Mouse (Mus musculus): Measurements from ENCODE around the gene Dennd4a. TPM values are rescaled to one million over a fixed set of nuclear protein-coding genes. Genes with fewer than 3 reads are reported as not detected.

The Dennd4a gene
- total and polyA plus RNA-seq, 2 experiments from 2014 or later = 7.1 to 15.2 TPM

DNA sequence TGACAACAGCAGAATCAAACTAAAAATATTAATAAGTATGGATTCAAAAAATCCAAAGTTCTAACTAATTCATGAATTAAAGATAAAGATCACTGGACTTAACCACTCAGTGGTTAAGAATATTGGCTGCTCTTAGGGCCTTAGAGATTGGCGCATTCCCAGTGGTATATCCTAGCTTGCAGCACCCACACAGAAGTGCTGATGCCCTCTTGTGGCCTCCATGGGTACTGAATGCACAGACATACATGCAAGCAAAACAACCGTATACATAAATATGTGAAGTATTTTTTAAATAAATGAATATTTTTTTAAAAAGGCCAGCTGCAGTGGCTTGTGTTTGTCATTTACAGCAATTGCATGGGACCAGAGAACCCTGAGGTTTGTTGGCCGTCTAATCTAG lies 92.2 kb downstream of the Dennd4a start:
- H3K27ac ChIP-seq (ENCODE audit: low read depth, low read length) = no peak overlapping the region
- H3K36me3 ChIP-seq (ENCODE audit: insufficient read depth, low read length) = peaks cover 30% of the 10 kb centered on the region
- H3K9me3 ChIP-seq (ENCODE audit: low read length) = no peaks in the 10 kb centered on the region
- no peak overlapping the region for H3K4me3 ChIP-seq (ENCODE audit: low read depth, low read length)
- ATAC-seq (ENCODE audit: low FRiP score) (no peak), DNase-seq (ENCODE audit: low spot score) (peak; percentile 85)
- no peak overlapping the region for H3K9ac ChIP-seq (replicated peaks; ENCODE audit: low read length, poor library complexity, severe bottlenecking)
- TF ChIP-seq CTCF (IDR thresholded peaks at IDR 0.05) = peak; percentile 91
- H3K27me3 ChIP-seq (ENCODE audit: insufficient read depth, low read length) = no peaks in the 10 kb centered on the region
- WGBS = 60% methylated on average over 3 of the region's 3 CpGs
- no peaks in the 10 kb centered on the region for H3K4me1 ChIP-seq (ENCODE audit: insufficient read depth, low read length)
- no peak overlapping the region for H3K4me2 ChIP-seq (ENCODE audit: low read depth, low read length, poor library complexity, severe bottlenecking)

DNA sequence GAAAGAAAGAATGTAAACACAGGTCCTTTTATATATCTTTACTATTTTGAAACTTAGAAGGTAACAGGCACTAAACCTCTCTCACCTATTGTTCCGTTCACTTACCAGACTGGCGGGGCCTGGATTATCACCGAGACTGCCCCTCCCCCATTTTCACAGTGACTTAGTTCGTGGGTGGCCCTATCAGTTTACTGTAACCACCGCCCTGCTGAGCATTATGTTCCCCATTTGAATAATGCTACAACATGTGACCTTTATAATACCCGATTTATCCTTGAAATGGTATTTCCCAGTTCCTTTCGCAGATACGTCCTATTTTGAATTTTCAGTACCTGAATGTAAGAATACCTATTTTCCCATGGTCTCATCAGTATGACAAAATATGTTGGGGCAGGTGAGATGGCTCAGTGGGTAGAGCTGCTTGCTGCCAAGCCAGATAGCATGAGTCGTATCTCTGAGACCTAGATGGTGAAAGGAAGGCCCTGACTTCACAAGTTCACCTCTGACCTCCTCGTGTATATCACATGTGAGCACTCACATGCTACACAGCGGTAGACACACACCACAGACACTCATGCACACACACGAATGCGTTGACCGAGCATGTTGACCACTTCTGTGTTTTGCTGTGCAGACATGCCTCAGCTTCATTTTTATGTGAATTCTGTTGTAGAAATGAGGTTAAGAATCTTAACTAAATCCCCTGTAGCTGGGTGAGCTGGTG lies 93.9 kb downstream of the Dennd4a start:
- WGBS = 86% methylated on average over 14 of the region's 14 CpGs
- Histone ChIP-seq H3K4me2 (ENCODE audit: low read depth, low read length, poor library complexity, severe bottlenecking) (no peak overlapping the region), H3K36me3 (ENCODE audit: insufficient read depth, low read length) (peaks cover 28% of the 10 kb centered on the region), H3K27me3 (ENCODE audit: insufficient read depth, low read length) (no peaks in the 10 kb centered on the region), H3K9ac (replicated peaks; ENCODE audit: low read length, poor library complexity, severe bottlenecking) (no peak overlapping the region), H3K4me3 (ENCODE audit: low read depth, low read length) (no peak overlapping the region), H3K4me1 (ENCODE audit: insufficient read depth, low read length) (no peaks in the 10 kb centered on the region), H3K27ac (ENCODE audit: low read depth, low read length) (no peak overlapping the region), H3K9me3 (ENCODE audit: low read length) (no peaks in the 10 kb centered on the region)
- ATAC-seq (ENCODE audit: low FRiP score) = no peak
- DNase-seq (ENCODE audit: low spot score) = no peak
- TF ChIP-seq CTCF (IDR thresholded peaks at IDR 0.05) = no peak

GRCm38 (mm10) chr9:64907441-64907840 lies 96.3 kb downstream of the Dennd4a start:
- Histone ChIP-seq H3K4me2 (ENCODE audit: low read depth, low read length, poor library complexity, severe bottlenecking) (no peak overlapping the region), H3K4me1 (ENCODE audit: insufficient read depth, low read length) (no peaks in the 10 kb centered on the region), H3K27me3 (ENCODE audit: insufficient read depth, low read length) (no peaks in the 10 kb centered on the region), H3K4me3 (ENCODE audit: low read depth, low read length) (no peak overlapping the region), H3K36me3 (ENCODE audit: insufficient read depth, low read length) (peaks cover 31% of the 10 kb centered on the region), H3K9me3 (ENCODE audit: low read length) (no peaks in the 10 kb centered on the region), H3K9ac (replicated peaks; ENCODE audit: low read length, poor library complexity, severe bottlenecking) (no peak overlapping the region), H3K27ac (ENCODE audit: low read depth, low read length) (no peak overlapping the region)
- no peak for DNase-seq (ENCODE audit: low spot score)
- WGBS = 90% methylated on average over 3 of the region's 3 CpGs
- ATAC-seq (ENCODE audit: low FRiP score) = no peak
- no peak for TF ChIP-seq CTCF (IDR thresholded peaks at IDR 0.05)

DNA sequence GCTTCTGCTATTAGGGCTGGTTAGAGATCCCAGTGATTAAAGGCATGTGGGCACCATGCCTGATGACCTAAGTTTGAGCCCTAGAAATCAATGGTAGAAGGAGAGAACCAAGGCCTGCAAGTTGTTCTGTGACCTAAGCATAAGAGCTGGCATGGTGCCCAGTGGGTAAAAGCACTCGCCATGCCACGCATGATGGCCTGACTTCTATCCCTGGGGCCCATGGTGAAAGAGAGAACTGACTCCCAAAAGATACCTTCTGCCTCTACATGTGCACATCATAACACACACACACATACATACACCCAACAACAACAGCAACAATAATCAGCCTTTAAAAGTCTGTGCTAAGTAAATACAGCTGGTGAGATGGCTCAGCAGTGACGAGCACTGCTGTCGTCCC lies 102.3 kb downstream of the Dennd4a start:
- no peak for DNase-seq (ENCODE audit: low spot score)
- Histone ChIP-seq H3K4me1 (ENCODE audit: insufficient read depth, low read length) (no peaks in the 10 kb centered on the region), H3K9me3 (ENCODE audit: low read length) (no peaks in the 10 kb centered on the region)

DNA sequence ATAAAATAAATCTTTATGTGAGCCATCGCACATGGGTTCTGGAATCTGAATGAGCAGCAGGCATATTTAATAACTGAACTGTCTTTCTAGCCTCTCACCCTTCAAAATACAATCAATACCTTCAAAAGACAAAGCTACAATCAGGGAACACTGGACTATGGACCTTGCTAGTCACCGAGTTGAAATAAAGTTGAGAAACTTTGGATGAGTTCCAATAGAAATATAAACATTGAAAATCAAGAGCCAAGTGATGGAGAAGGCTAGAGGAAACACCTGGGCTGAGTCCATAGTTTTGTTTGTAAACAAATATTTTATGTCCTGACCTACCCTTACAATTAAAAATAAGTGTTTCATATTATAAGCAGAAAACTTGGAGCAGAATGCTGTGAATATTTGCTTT lies 102.8 kb downstream of the Dennd4a start:
- Histone ChIP-seq H3K36me3 (ENCODE audit: insufficient read depth, low read length) (peaks cover 44% of the 10 kb centered on the region), H3K4me1 (ENCODE audit: insufficient read depth, low read length) (no peaks in the 10 kb centered on the region)

More for the DNA sequence above, 102.3 kb downstream of the Dennd4a start:
- H3K9ac ChIP-seq (replicated peaks; ENCODE audit: low read length, poor library complexity, severe bottlenecking) = no peak overlapping the region
- TF ChIP-seq CTCF (IDR thresholded peaks at IDR 0.05) = no peak
- H3K36me3 ChIP-seq (ENCODE audit: insufficient read depth, low read length) = peaks cover 38% of the 10 kb centered on the region
- no peaks in the 10 kb centered on the region for H3K27me3 ChIP-seq (ENCODE audit: insufficient read depth, low read length)
- no peak overlapping the region for H3K4me2 ChIP-seq (ENCODE audit: low read depth, low read length, poor library complexity, severe bottlenecking)
- ATAC-seq (ENCODE audit: low FRiP score) = no peak
- WGBS = 96% methylated on average over 4 of the region's 4 CpGs
- no peak overlapping the region for H3K4me3 ChIP-seq (ENCODE audit: low read depth, low read length)
- H3K27ac ChIP-seq (ENCODE audit: low read depth, low read length) = no peak overlapping the region

GRCm38 (mm10) chr9:64914629-64915028 lies 103.5 kb downstream of the Dennd4a start:
- DNase-seq (ENCODE audit: low spot score) = no peak
- 84% methylated on average over 4 of the region's 4 CpGs for WGBS
- TF ChIP-seq CTCF (IDR thresholded peaks at IDR 0.05) = no peak
- no peaks in the 10 kb centered on the region for H3K9me3 ChIP-seq (ENCODE audit: low read length)
- H3K36me3 ChIP-seq (ENCODE audit: insufficient read depth, low read length) = peaks cover 42% of the 10 kb centered on the region
- no peak overlapping the region for H3K4me3 ChIP-seq (ENCODE audit: low read depth, low read length)
- H3K4me2 ChIP-seq (ENCODE audit: low read depth, low read length, poor library complexity, severe bottlenecking) = no peak overlapping the region
- no peak overlapping the region for H3K27ac ChIP-seq (ENCODE audit: low read depth, low read length)
- H3K4me1 ChIP-seq (ENCODE audit: insufficient read depth, low read length) = no peaks in the 10 kb centered on the region
- H3K9ac ChIP-seq (replicated peaks; ENCODE audit: low read length, poor library complexity, severe bottlenecking) = no peak overlapping the region
- no peaks in the 10 kb centered on the region for H3K27me3 ChIP-seq (ENCODE audit: insufficient read depth, low read length)
- ATAC-seq (ENCODE audit: low FRiP score) = no peak

More for the DNA sequence above, 102.8 kb downstream of the Dennd4a start:
- DNase-seq (ENCODE audit: low spot score) = no peak
- Histone ChIP-seq H3K9me3 (ENCODE audit: low read length) (no peaks in the 10 kb centered on the region), H3K9ac (replicated peaks; ENCODE audit: low read length, poor library complexity, severe bottlenecking) (no peak overlapping the region), H3K27ac (ENCODE audit: low read depth, low read length) (no peak overlapping the region), H3K4me3 (ENCODE audit: low read depth, low read length) (no peak overlapping the region), H3K4me2 (ENCODE audit: low read depth, low read length, poor library complexity, severe bottlenecking) (no peak overlapping the region), H3K27me3 (ENCODE audit: insufficient read depth, low read length) (no peaks in the 10 kb centered on the region)
- TF ChIP-seq CTCF (IDR thresholded peaks at IDR 0.05) = no peak
- 88% methylated on average over 2 of the region's 2 CpGs for WGBS
- ATAC-seq (ENCODE audit: low FRiP score) = no peak

All from midbrain, postnatal 0 days (tissue).